Mouse (Mus musculus) embryonic facial prominence, embryonic 10.5 days (tissue): Measurements from ENCODE around the gene Phc1. TPM values are rescaled to one million over a fixed set of nuclear protein-coding genes. Genes with fewer than 3 reads are reported as not detected.

Experiments used
- DNase-seq: peaks from one replicate; pipeline ENCODE4 v3.0.0-alpha.2; 2017; ENCODE audit warnings: low spot score
- H3K27ac ChIP-seq: fragments of 300-500 bp; sonication (generic); replicated peaks from 2 replicates; pipeline ENCODE4 v1.5.1; 2016; ENCODE audit warnings: mild to moderate bottlenecking
- H3K27me3 ChIP-seq: fragments of 300-500 bp; sonication (generic); replicated peaks from 2 replicates; pipeline ENCODE4 v1.6.1; 2016; ENCODE audit warnings: low read depth, mild to moderate bottlenecking; ENCODE audit not compliant: poor library complexity, severe bottlenecking
- H3K36me3 ChIP-seq: fragments of 300-500 bp; sonication (generic); replicated peaks from 2 replicates; pipeline ENCODE4 v1.6.1; 2016; ENCODE audit warnings: mild to moderate bottlenecking, moderate library complexity
- H3K4me1 ChIP-seq: fragments of 300-500 bp; sonication (generic); 2 replicates; pipeline ENCODE4 v1.6.1; 2016
- H3K4me3 ChIP-seq: fragments of 300-500 bp; sonication (generic); 2 replicates; pipeline ENCODE4 v1.5.1; 2016; ENCODE audit warnings: mild to moderate bottlenecking, moderate library complexity
- H3K9me3 ChIP-seq: fragments of 300-500 bp; sonication (generic); 2 replicates; pipeline ENCODE4 v1.6.1; 2016; ENCODE audit warnings: mild to moderate bottlenecking
- WGBS: fragments of 180-500 bp; shearing (Covaris S2); methylation state at CpG from one replicate; pipeline ENCODE4 v1.1.7; 2016; 5-methylcytosine and 5-hydroxymethylcytosine counted together
- polyA plus RNA-seq: library from polyadenylated mRNA; unstranded; fragments of >200 nt; fragmentation: Nextera tagmentation; extraction: Ambion mirVana; gene quantifications from 2 replicates; pipeline ENCODE4 v1.2.1, GENCODE M21; 2016

Phc1 gene
- polyA plus RNA-seq, 1 experiment from 2014 or later, result 29.5 TPM

- H3K4me3 ChIP-seq, result no peak overlapping the region
- H3K27me3 ChIP-seq, result no peaks in the 10 kb centered on the region
- DNase-seq, result no peak
- no peaks in the 10 kb centered on the region for H3K9me3 ChIP-seq
- 43% methylated on average over 1 of the region's 1 CpGs for WGBS
- H3K36me3 ChIP-seq, result no peaks in the 10 kb centered on the region
- no peaks in the 10 kb centered on the region; the same call in 1 of the 2 replicates for H3K4me1 ChIP-seq
- no peak overlapping the region for H3K27ac ChIP-seq
Observed at GRCm38 (mm10) chr6:122288263-122288662, 52.1 kb downstream of the Phc1 start.

- H3K27ac ChIP-seq, result no peak overlapping the region
- H3K9me3 ChIP-seq, result no peaks in the 10 kb centered on the region
- no peaks in the 10 kb centered on the region for H3K36me3 ChIP-seq
- no peak for DNase-seq
- WGBS, result 83% methylated on average over 1 of the region's 1 CpGs
- no peaks in the 10 kb centered on the region for H3K27me3 ChIP-seq
- H3K4me1 ChIP-seq, result no peaks in the 10 kb centered on the region
- no peak overlapping the region for H3K4me3 ChIP-seq
Observed at GRCm38 (mm10) chr6:122284823-122285222, 55.5 kb downstream of the Phc1 start.

- Histone ChIP-seq H3K27ac (no peak overlapping the region), H3K9me3 (no peaks in the 10 kb centered on the region), H3K4me3 (no peak overlapping the region), H3K27me3 (no peaks in the 10 kb centered on the region), H3K4me1 (no peaks in the 10 kb centered on the region), H3K36me3 (no peaks in the 10 kb centered on the region)
- DNase-seq, result no peak
- 87% methylated on average over 4 of the region's 4 CpGs for WGBS
Observed at GRCm38 (mm10) chr6:122284304-122284703, 56.1 kb downstream of the Phc1 start.

- no peaks in the 10 kb centered on the region for H3K27me3 ChIP-seq
- no peak overlapping the region for H3K27ac ChIP-seq
- H3K4me3 ChIP-seq, result no peak overlapping the region
- no peaks in the 10 kb centered on the region for H3K36me3 ChIP-seq
- DNase-seq, result no peak
- WGBS, result 82% methylated on average over 2 of the region's 2 CpGs
- H3K4me1 ChIP-seq, result no peaks in the 10 kb centered on the region
- H3K9me3 ChIP-seq, result no peaks in the 10 kb centered on the region
Observed at GRCm38 (mm10) chr6:122283429-122283828, 56.9 kb downstream of the Phc1 start.

- Histone ChIP-seq H3K4me3 (no peak within 1 kb of the TSS), H3K36me3 (no peaks in the 10 kb centered on the region), H3K4me1 (no peaks in the 10 kb centered on the region), H3K9me3 (no peaks in the 10 kb centered on the region), H3K27me3 (no peaks in the 10 kb centered on the region), H3K27ac (no peak within 1 kb of the TSS)
- DNase-seq, result no peak
- 83% methylated on average over 6 of the region's 6 CpGs for WGBS
Observed at GRCm38 (mm10) chr6:122282782-122283181, 57.6 kb downstream of the Phc1 start, which contains the start of gene Klrg1. TSS of gene Klrg1 (minus strand) at chr6:122282882.

GRCm38 (mm10) chr6:122276565-122276964 lies 63.8 kb downstream of the Phc1 start:
- no peak overlapping the region for H3K4me3 ChIP-seq
- H3K27me3 ChIP-seq, result no peaks in the 10 kb centered on the region
- DNase-seq, result no peak
- no peaks in the 10 kb centered on the region for H3K4me1 ChIP-seq
- H3K9me3 ChIP-seq, result no peaks in the 10 kb centered on the region
- no peak overlapping the region for H3K27ac ChIP-seq
- WGBS, result 91% methylated on average over 7 of the region's 7 CpGs
- H3K36me3 ChIP-seq, result no peaks in the 10 kb centered on the region

GRCm38 (mm10) chr6:122274546-122274945 lies 65.8 kb downstream of the Phc1 start:
- no peaks in the 10 kb centered on the region for H3K27me3 ChIP-seq
- H3K9me3 ChIP-seq, result no peaks in the 10 kb centered on the region
- no peaks in the 10 kb centered on the region for H3K4me1 ChIP-seq
- no peak overlapping the region for H3K27ac ChIP-seq
- WGBS, result 68% methylated on average over 5 of the region's 5 CpGs
- no peak overlapping the region for H3K4me3 ChIP-seq
- H3K36me3 ChIP-seq, result no peaks in the 10 kb centered on the region
- no peak for DNase-seq

GRCm38 (mm10) chr6:122270152-122270551 lies 70.2 kb downstream of the Phc1 start:
- Histone ChIP-seq H3K4me3 (no peak overlapping the region), H3K9me3 (no peaks in the 10 kb centered on the region), H3K27me3 (no peaks in the 10 kb centered on the region), H3K4me1 (no peaks in the 10 kb centered on the region), H3K27ac (no peak overlapping the region), H3K36me3 (no peaks in the 10 kb centered on the region)
- WGBS, result 86% methylated on average over 11 of the region's 11 CpGs
- no peak for DNase-seq

- H3K9me3 ChIP-seq, result no peaks in the 10 kb centered on the region
- H3K36me3 ChIP-seq, result no peaks in the 10 kb centered on the region
- H3K27me3 ChIP-seq, result no peaks in the 10 kb centered on the region
- H3K4me1 ChIP-seq, result no peaks in the 10 kb centered on the region
- no peak overlapping the region for H3K27ac ChIP-seq
- no peak overlapping the region for H3K4me3 ChIP-seq
- DNase-seq, result no peak
- WGBS, result 92% methylated on average over 4 of the region's 4 CpGs
Observed at GRCm38 (mm10) chr6:122269170-122269569, 71.2 kb downstream of the Phc1 start.

- H3K4me3 ChIP-seq, result no peak overlapping the region
- H3K36me3 ChIP-seq, result no peaks in the 10 kb centered on the region
- no peak overlapping the region for H3K27ac ChIP-seq
- no peaks in the 10 kb centered on the region for H3K4me1 ChIP-seq
- DNase-seq, result no peak
- no peaks in the 10 kb centered on the region for H3K27me3 ChIP-seq
- 80% methylated on average over 3 of the region's 3 CpGs for WGBS
- H3K9me3 ChIP-seq, result no peaks in the 10 kb centered on the region
Observed at GRCm38 (mm10) chr6:122268561-122268960, 71.8 kb downstream of the Phc1 start.

Other genes starting within 250 kb of the Phc1 start
- not detected in 2 replicates for gene Klrg1, start 57.7 kb downstream of the Phc1 start, polyA plus RNA-seq
- gene M6pr, start 31.8 kb downstream of the Phc1 start, polyA plus RNA-seq, result 80.4 and 85.2 TPM in 2 replicates
- 35.9 and 40.3 TPM in 2 replicates for gene Rimklb, start 158.2 kb upstream of the Phc1 start, polyA plus RNA-seq
- 0.59 and 0.62 TPM in 2 replicates for gene Mfap5, start 165.3 kb upstream of the Phc1 start, polyA plus RNA-seq
- gene Aicda, start 213.2 kb upstream of the Phc1 start, polyA plus RNA-seq, result 0.14 TPM in 1 of 2 replicates, not detected in the other